Mouse (Mus musculus) megakaryocyte, embryonic 14.5 days (primary cell): ENCODE results near the gene Psen1.

Source experiments
- FLI1 ChIP-seq: IDR thresholded peaks from 2 replicates; pipeline ENCODE4 v1.6.1; 2012; ENCODE audit warnings: low read length, inconsistent platforms, mixed read lengths
- GATA1 ChIP-seq: IDR thresholded peaks from 3 replicates; pipeline ENCODE4 v1.6.1; 2012; ENCODE audit warnings: mixed read lengths, low read length, inconsistent platforms, borderline replicate concordance

- no peak for TF ChIP-seq GATA1
- no peak for TF ChIP-seq FLI1
These were observed 76.6 kb downstream of the Psen1 start for GRCm38 (mm10) chr12:83764519-83764918.
